Mouse (Mus musculus) MEL (cell line): ENCODE results near the gene Sec11a.

Experiments
- CTCF ChIP-seq, 3 experiments: IDR thresholded peaks in 2 of 3; conservative IDR thresholded peaks in 1 of 3; 2 replicates each; pipeline ENCODE4 v1.5.1; 2011 to 2012; ENCODE audit warnings: low read length in 3 of 3, low read depth in 2 of 3, mild to moderate bottlenecking in 2 of 3, improper control_type of control experiment in 1 of 3, inconsistent platforms in 1 of 3, mixed read lengths in 1 of 3, moderate library complexity in 1 of 3; ENCODE audit not compliant: control insufficient read depth in 1 of 3, insufficient read depth in 1 of 3, poor library complexity in 1 of 3, severe bottlenecking in 1 of 3
- EP300 ChIP-seq, 2 experiments: IDR thresholded peaks; 2 replicates each; pipeline ENCODE4 v1.6.1; 2011; ENCODE audit warnings: improper control_type of control experiment in 2 of 2, low read length in 2 of 2, low read depth in 1 of 2, mild to moderate bottlenecking in 1 of 2
- MAFK ChIP-seq: IDR thresholded peaks from 2 replicates; pipeline ENCODE4 v1.6.1; 2011; ENCODE audit warnings: low read depth, mild to moderate bottlenecking, low read length, improper control_type of control experiment, borderline replicate concordance
- MYB ChIP-seq: IDR thresholded peaks from 2 replicates; pipeline ENCODE4 v1.6.1; 2011; ENCODE audit warnings: mild to moderate bottlenecking, low read depth, low read length, improper control_type of control experiment
- NELFE ChIP-seq: IDR thresholded peaks from 2 replicates; pipeline ENCODE4 v1.6.1; 2011; ENCODE audit warnings: low read depth, low read length, improper control_type of control experiment
- RCOR1 ChIP-seq: IDR thresholded peaks from 2 replicates; pipeline ENCODE4 v1.6.1; 2012; ENCODE audit warnings: low read depth, mild to moderate bottlenecking, inconsistent platforms, low read length, improper control_type of control experiment
- ZKSCAN1 ChIP-seq: IDR thresholded peaks from 2 replicates; pipeline ENCODE4 v1.6.1; 2012; ENCODE audit warnings: low read depth, mild to moderate bottlenecking, inconsistent platforms, low read length, improper control_type of control experiment, moderate library complexity
- ZMIZ1 ChIP-seq: IDR thresholded peaks from 2 replicates; pipeline ENCODE4 v1.6.1; 2012; ENCODE audit warnings: low read depth, mild to moderate bottlenecking, inconsistent platforms, low read length, improper control_type of control experiment, moderate library complexity

DNA sequence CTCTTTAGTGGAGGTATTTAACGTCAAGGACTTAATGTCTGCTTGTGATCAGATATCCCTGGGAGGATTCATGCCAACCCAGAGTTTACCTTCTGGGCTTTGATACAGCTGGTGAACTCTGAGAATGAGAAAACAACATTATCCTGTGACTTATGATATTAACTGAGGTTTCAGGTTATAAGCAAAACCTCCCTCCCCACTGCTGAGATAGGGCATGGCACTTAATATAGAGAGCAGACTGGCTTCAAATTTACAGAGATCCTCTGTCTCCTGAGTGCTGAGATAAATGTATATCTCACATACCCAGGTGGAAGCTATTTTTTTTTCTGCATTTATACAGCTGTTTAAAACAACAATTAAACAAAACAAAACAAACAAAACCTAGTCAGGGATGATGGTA, 14.8 kb downstream of the Sec11a start:
- TF ChIP-seq CTCF (IDR thresholded peaks at IDR 0.05 in 2 of 3, conservative IDR thresholded peaks at IDR 0.05 in 1 of 3; ENCODE audit: control insufficient read depth in 1 of 3, insufficient read depth in 1 of 3, low read depth in 2 of 3, low read length in 3 of 3, poor library complexity in 1 of 3, severe bottlenecking in 1 of 3), result no peak
- no peak for TF ChIP-seq NELFE
- no peak for TF ChIP-seq EP300 (IDR thresholded peaks at IDR 0.05; ENCODE audit: low read depth in 1 of 2, low read length in 2 of 2)
- no peak for TF ChIP-seq MYB
- TF ChIP-seq ZMIZ1, result no peak
- no peak for TF ChIP-seq RCOR1
- no peak for TF ChIP-seq ZKSCAN1
- no peak for TF ChIP-seq MAFK
